Mouse (Mus musculus): Measurements from ENCODE around the gene Kcnab1. TPM values are rescaled to one million over a fixed set of nuclear protein-coding genes. Genes with fewer than 3 reads are reported as not detected.
A peak's percentile ranks its signal among the peaks of the same experiment; 100 is the strongest.

The Kcnab1 gene
- polyA plus RNA-seq, 1 experiment = 3.2 TPM

GRCm38 (mm10) chr3:65262506-65263422, 153.6 kb downstream of the Kcnab1 start:
- no peak for TF ChIP-seq POLR2A (IDR thresholded peaks at IDR 0.05; ENCODE audit: borderline replicate concordance, extremely low read depth, insufficient read depth, insufficient read length, poor library complexity, severe bottlenecking)
- no peak for TF ChIP-seq CTCF (IDR thresholded peaks at IDR 0.05; ENCODE audit: borderline replicate concordance, extremely low read depth, insufficient read depth, insufficient read length)
- DNase-seq (ENCODE audit: low read depth) = no peak

- no peak for TF ChIP-seq POLR2A (IDR thresholded peaks at IDR 0.05; ENCODE audit: borderline replicate concordance, extremely low read depth, insufficient read depth, insufficient read length, poor library complexity, severe bottlenecking)
- TF ChIP-seq CTCF (IDR thresholded peaks at IDR 0.05; ENCODE audit: borderline replicate concordance, extremely low read depth, insufficient read depth, insufficient read length) = no peak
- no peak for DNase-seq (ENCODE audit: low read depth)
Observed at GRCm38 (mm10) chr3:65273317-65273716, 164.1 kb downstream of the Kcnab1 start.

- DNase-seq (ENCODE audit: low read depth) = peak; percentile 31
- TF ChIP-seq POLR2A (IDR thresholded peaks at IDR 0.05; ENCODE audit: borderline replicate concordance, extremely low read depth, insufficient read depth, insufficient read length, poor library complexity, severe bottlenecking) (no peak), CTCF (IDR thresholded peaks at IDR 0.05; ENCODE audit: borderline replicate concordance, extremely low read depth, insufficient read depth, insufficient read length) (no peak)
Observed at GRCm38 (mm10) chr3:65277777-65278176, 168.6 kb downstream of the Kcnab1 start.

DNA sequence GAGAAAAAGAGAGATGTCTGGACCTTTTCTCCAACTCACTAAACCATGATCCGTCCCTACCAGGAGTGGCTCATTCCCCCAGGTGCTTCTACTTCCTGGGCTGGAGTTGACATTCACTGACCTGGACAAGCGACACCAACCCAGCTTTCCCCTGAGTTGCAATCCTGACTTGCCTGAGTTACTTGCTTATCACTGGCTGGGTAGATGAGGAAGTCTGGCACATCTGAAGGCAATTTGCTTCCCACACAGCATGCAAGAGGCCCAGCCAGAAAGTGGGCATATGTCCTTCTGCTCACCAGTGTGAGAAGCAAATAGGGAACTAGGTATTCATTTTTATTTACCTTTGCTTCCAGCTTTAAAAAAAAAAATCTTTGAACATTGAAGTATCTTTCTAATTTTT, 174.2 kb downstream of the Kcnab1 start:
- DNase-seq (ENCODE audit: low read depth) = no peak

GRCm38 (mm10) chr3:65288994-65289393, 179.8 kb downstream of the Kcnab1 start:
- peak; percentile 35 for DNase-seq (ENCODE audit: low read depth)

More for the DNA sequence above, 174.2 kb downstream of the Kcnab1 start:
- TF ChIP-seq CTCF (IDR thresholded peaks at IDR 0.05; ENCODE audit: borderline replicate concordance, extremely low read depth, insufficient read depth, insufficient read length) (no peak), POLR2A (IDR thresholded peaks at IDR 0.05; ENCODE audit: borderline replicate concordance, extremely low read depth, insufficient read depth, insufficient read length, poor library complexity, severe bottlenecking) (no peak)

GRCm38 (mm10) chr3:65296996-65297395, 187.8 kb downstream of the Kcnab1 start:
- TF ChIP-seq CTCF (IDR thresholded peaks at IDR 0.05; ENCODE audit: borderline replicate concordance, extremely low read depth, insufficient read depth, insufficient read length) (no peak), POLR2A (IDR thresholded peaks at IDR 0.05; ENCODE audit: borderline replicate concordance, extremely low read depth, insufficient read depth, insufficient read length, poor library complexity, severe bottlenecking) (no peak)
- no peak for DNase-seq (ENCODE audit: low read depth)

More at GRCm38 (mm10) chr3:65288994-65289393, 179.8 kb downstream of the Kcnab1 start:
- TF ChIP-seq CTCF (IDR thresholded peaks at IDR 0.05; ENCODE audit: borderline replicate concordance, extremely low read depth, insufficient read depth, insufficient read length) (no peak), POLR2A (IDR thresholded peaks at IDR 0.05; ENCODE audit: borderline replicate concordance, extremely low read depth, insufficient read depth, insufficient read length, poor library complexity, severe bottlenecking) (no peak)

DNA sequence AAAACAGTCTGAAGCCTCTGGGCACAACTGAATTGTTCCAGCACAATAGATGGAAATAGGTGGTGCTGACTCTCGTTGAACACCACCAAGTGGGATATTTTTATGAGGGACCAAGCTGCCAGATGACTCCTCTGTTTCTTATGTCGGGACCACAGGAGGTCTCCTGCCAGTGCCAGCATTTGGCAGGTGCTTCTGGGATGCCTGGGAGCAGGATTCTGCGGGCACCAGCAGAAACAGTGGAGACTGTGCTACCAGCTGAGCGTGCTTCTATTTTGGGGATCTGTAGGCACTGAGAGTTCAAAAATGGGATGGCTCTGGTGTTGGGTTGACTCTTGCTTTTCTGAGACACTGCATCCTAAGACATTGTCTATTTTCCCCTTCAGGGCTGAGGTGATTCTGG, 190.0 kb downstream of the Kcnab1 start:
- no peak for DNase-seq (ENCODE audit: low read depth)
- TF ChIP-seq CTCF (IDR thresholded peaks at IDR 0.05; ENCODE audit: borderline replicate concordance, extremely low read depth, insufficient read depth, insufficient read length) = no peak
- TF ChIP-seq POLR2A (IDR thresholded peaks at IDR 0.05; ENCODE audit: borderline replicate concordance, extremely low read depth, insufficient read depth, insufficient read length, poor library complexity, severe bottlenecking) = no peak

GRCm38 (mm10) chr3:65301531-65301930, 192.3 kb downstream of the Kcnab1 start:
- no peak for DNase-seq (ENCODE audit: low read depth)
- TF ChIP-seq POLR2A (IDR thresholded peaks at IDR 0.05; ENCODE audit: borderline replicate concordance, extremely low read depth, insufficient read depth, insufficient read length, poor library complexity, severe bottlenecking) = no peak

DNA sequence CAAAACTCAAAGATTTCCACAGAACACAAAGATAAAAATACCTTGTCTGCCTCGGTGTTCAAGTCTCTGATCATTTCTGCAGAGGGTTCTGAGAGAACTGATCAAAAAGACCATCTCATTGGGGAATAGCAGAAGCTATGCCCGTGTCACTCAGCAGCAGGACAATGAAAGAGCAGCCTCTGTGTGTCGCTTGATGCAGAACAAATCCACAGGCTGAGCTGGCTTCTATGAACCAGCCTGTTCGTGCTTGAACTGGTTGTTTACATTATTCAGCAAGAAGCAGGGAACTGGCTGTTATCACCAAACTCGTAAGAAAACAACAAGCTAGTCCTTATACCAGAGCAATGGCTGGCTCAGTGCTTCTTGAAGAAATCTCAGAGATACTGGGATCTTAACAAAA, 193.4 kb downstream of the Kcnab1 start:
- TF ChIP-seq CTCF (IDR thresholded peaks at IDR 0.05; ENCODE audit: borderline replicate concordance, extremely low read depth, insufficient read depth, insufficient read length) = no peak
- TF ChIP-seq POLR2A (IDR thresholded peaks at IDR 0.05; ENCODE audit: borderline replicate concordance, extremely low read depth, insufficient read depth, insufficient read length, poor library complexity, severe bottlenecking) = no peak
- peak; percentile 85 for DNase-seq (ENCODE audit: low read depth)

GRCm38 (mm10) chr3:65315837-65316236, 206.7 kb downstream of the Kcnab1 start:
- no peak for TF ChIP-seq POLR2A (IDR thresholded peaks at IDR 0.05; ENCODE audit: borderline replicate concordance, extremely low read depth, insufficient read depth, insufficient read length, poor library complexity, severe bottlenecking)
- TF ChIP-seq CTCF (IDR thresholded peaks at IDR 0.05; ENCODE audit: borderline replicate concordance, extremely low read depth, insufficient read depth, insufficient read length) = no peak
- DNase-seq (ENCODE audit: low read depth) = no peak

DNA sequence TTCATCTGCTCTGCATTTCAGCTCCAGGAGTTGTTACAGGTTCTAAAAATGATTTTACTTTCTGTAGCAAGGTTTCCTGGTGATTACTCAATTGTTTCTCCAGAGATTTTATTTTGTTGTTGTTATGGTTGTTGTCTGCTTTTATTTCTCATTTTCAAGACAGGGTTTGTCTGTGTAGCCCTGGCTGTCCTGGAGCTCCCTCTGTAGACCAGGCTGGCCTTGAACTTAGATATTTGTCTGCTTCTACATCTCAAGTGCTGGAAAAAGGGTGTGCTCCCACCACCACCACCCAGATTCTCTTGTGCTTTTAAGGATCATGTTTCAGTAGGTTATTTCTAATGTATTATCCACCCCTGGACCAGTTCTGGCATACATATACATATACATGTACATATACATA, 207.6 kb downstream of the Kcnab1 start:
- TF ChIP-seq CTCF (IDR thresholded peaks at IDR 0.05; ENCODE audit: borderline replicate concordance, extremely low read depth, insufficient read depth, insufficient read length) (no peak), POLR2A (IDR thresholded peaks at IDR 0.05; ENCODE audit: borderline replicate concordance, extremely low read depth, insufficient read depth, insufficient read length, poor library complexity, severe bottlenecking) (no peak)
- no peak for DNase-seq (ENCODE audit: low read depth)

All from brain, embryonic 14.5 days (tissue).